Mouse (Mus musculus) embryonic fibroblast, embryonic 13.5 days (primary cell): ENCODE measurements around the gene Mtch1. TPM values are rescaled to one million over a fixed set of nuclear protein-coding genes. Genes with fewer than 3 reads are reported as not detected.
"Not testable (repeated sequence)": the region's sequence is repeated elsewhere in the genome, so short reads cannot be mapped to it uniquely, and the experiment has no call there.

Experiments
- H3K27ac ChIP-seq: 2 replicates; pipeline ENCODE4 v1.5.1; 2012; ENCODE audit warnings: low read length, control low read depth, inconsistent platforms; ENCODE audit not compliant: insufficient read depth
- H3K4me1 ChIP-seq: 2 replicates; pipeline ENCODE4 v1.6.1; 2011; ENCODE audit warnings: low read length; ENCODE audit not compliant: control insufficient read depth, insufficient read depth
- H3K4me3 ChIP-seq: 2 replicates; pipeline ENCODE4 v1.5.1; 2011; ENCODE audit warnings: mild to moderate bottlenecking, control low read depth, low read length; ENCODE audit not compliant: insufficient read depth
- CTCF ChIP-seq: IDR thresholded peaks from 2 replicates; pipeline ENCODE4 v1.5.1; 2011; ENCODE audit warnings: mild to moderate bottlenecking, control low read depth, low read length, moderate library complexity, borderline replicate concordance; ENCODE audit not compliant: insufficient read depth
- POLR2A ChIP-seq: IDR thresholded peaks from 2 replicates; pipeline ENCODE4 v1.6.1; 2011; ENCODE audit warnings: low read depth, mild to moderate bottlenecking, control low read depth, low read length, moderate library complexity
- polyA plus RNA-seq: library from polyadenylated mRNA; stranded (reverse); fragments of >200 nt; gene quantifications from 2 replicates; pipeline ENCODE4 v1.2.4, GENCODE M21; 2011; ENCODE audit warnings: low read depth; ENCODE audit not compliant: missing spikeins, insufficient read length

The Mtch1 gene
- polyA plus RNA-seq, 1 experiment, result 366 TPM

- no peak overlapping the region for H3K4me3 ChIP-seq
Measured at GRCm38 (mm10) chr17:29363109-29363508, 15.4 kb upstream of the Mtch1 start.

GRCm38 (mm10) chr17:29361982-29362691 is 14.4 kb upstream of the Mtch1 start:
- TF ChIP-seq CTCF, result no peak
- TF ChIP-seq POLR2A, result no peak
- Histone ChIP-seq H3K27ac (no peak overlapping the region), H3K4me1 (no peaks in the 10 kb centered on the region), H3K4me3 (no peak overlapping the region)

More at GRCm38 (mm10) chr17:29363109-29363508, 15.4 kb upstream of the Mtch1 start:
- Histone ChIP-seq H3K4me1 (no peaks in the 10 kb centered on the region), H3K27ac (no peak overlapping the region)
- TF ChIP-seq CTCF, result no peak
- TF ChIP-seq POLR2A, result no peak

DNA sequence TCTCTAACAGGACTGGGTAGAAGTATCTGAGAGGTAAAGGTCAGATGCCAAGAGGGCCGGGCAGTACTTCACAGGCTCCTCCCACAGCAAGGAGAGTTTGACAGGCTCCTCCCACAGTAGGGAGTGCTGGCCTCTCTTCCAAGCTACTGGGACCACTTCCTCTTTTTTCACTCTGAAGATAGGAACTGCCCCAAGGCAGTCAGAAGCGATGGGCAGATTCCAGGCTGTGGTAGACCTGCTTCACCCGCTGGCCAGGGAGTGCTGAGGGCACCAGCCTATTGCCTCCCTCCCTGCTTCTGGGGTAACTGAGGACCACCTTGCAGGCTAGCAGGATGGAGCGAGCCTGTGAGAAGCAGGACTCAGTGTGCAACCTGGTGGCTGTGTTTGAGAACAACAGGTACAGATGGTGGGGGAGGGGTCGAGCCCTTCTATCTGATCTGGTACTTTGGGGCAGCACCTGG is 13.1 kb upstream of the Mtch1 start, which contains the start of gene Fgd2:
TSS of gene Fgd2 (plus strand) at position 154 of the 461 bp plus-strand sequence.
- Histone ChIP-seq H3K4me3 (no peak within 1 kb of the TSS), H3K4me1 (no peaks in the 10 kb centered on the region), H3K27ac (no peak within 1 kb of the TSS)
- TF ChIP-seq CTCF (no peak; the same call in 1 of the 2 replicates), POLR2A (no peak)

- no peak overlapping the region for H3K4me3 ChIP-seq
- H3K27ac ChIP-seq, result no peak overlapping the region
- no peaks in the 10 kb centered on the region for H3K4me1 ChIP-seq
- TF ChIP-seq POLR2A, result no peak
- no peak for TF ChIP-seq CTCF
Measured at GRCm38 (mm10) chr17:29358928-29359327, 11.2 kb upstream of the Mtch1 start.

- Histone ChIP-seq H3K4me1 (no peaks in the 10 kb centered on the region), H3K27ac (no peak overlapping the region), H3K4me3 (no peak overlapping the region)
- TF ChIP-seq POLR2A (no peak), CTCF (no peak)
Measured at GRCm38 (mm10) chr17:29356882-29357281, 9.1 kb upstream of the Mtch1 start.

DNA sequence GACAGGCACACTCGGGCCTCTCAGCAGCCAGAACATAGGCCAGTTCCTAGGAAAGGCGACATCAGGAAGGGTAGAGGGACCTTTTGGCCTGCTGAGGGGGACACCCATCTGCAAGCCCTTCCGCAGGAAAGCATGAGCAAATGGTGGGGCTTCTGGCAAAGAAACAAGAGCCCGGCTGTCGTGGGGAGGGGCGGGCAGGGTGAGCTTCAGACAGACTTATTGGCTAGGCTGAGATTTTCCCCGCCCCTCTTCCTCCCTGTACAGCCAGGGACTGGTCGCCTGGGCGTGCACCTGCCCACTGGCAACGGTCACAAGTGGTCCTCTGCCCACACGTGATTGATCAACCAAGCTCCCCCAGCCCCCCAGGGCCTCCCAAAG is 8.7 kb upstream of the Mtch1 start:
- Histone ChIP-seq H3K27ac (no peak overlapping the region), H3K4me1 (no peaks in the 10 kb centered on the region), H3K4me3 (no peak overlapping the region)
- TF ChIP-seq CTCF (no peak), POLR2A (no peak)

DNA sequence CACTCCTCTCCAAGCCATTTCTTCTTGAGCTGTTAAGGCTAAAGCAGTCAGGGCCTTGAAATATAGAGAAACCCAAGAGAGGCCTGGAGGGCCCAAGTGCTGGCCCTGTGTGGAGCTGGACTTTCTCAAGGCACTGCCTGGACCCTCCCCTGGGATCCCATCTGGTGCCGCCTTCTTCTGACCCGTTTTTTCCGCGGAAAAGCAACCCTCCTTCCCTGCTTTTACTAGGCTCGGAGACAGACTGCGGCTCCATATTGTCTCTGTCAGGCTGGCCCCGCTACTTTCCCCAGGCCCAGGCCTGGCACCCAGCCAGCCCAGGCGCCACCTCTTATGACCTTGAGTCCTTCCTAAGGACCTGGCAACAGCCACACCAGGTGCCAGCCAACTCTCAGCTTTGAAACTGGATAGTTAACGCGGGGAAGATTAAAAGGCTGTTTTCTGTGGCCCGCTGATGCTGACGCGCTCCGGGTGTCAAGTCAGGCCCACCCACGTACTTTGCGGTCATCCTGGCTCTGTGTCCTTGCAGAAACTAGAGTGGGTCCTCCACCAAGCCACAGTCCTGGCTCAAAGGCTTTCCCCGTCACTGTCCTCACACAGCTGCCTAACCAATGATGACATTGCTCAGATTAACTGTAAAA is 8.2 kb upstream of the Mtch1 start:
- Histone ChIP-seq H3K4me1 (no peaks in the 10 kb centered on the region), H3K27ac (no peak overlapping the region), H3K4me3 (no peak overlapping the region)
- TF ChIP-seq CTCF (no peak), POLR2A (no peak)

DNA sequence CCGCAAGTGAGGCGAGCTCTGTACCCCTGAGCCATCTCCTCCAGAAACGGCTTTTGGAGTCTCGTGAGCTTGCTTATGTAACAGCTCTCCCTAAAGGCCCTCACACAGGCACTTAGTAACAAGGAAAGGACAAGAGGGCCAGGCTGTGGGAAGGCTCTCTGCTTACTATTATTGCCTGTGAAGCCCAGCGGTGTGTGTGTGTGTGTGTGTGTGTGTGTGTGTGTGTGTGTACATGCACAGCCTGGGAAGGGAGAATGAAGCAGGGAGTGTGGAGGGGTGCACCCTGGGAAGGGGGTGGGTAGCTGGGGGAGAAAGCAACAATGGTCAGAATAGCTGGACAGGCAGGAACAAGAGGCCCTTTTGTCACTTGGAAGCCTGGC is 7.7 kb upstream of the Mtch1 start:
- Histone ChIP-seq H3K27ac (no peak overlapping the region), H3K4me1 (no peaks in the 10 kb centered on the region), H3K4me3 (no peak overlapping the region)
- no peak for TF ChIP-seq POLR2A

DNA sequence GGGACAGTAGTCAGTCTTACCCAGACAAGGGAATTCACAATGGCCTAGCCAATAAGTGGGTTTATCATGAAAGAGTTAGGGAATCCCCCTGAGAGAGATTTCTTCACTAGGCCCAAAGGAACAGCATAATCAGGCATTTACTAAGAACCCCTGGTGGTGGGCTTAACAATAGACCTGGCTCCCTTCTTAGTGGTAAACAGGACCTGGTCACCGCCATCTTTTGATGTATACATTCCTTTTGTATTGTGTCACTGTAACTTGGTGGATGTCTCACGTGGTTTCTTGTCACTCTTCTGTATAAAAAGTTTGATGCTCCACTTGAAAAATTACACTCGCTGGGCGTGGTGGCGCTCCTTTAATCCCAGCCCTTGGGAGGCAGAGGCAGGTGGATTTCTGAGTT is 3.3 kb upstream of the Mtch1 start:
- not testable (repeated sequence) for H3K27ac ChIP-seq, H3K4me1 ChIP-seq, H3K4me3 ChIP-seq

GRCm38 (mm10) chr17:29348996-29349395 is 1.3 kb upstream of the Mtch1 start:
- Histone ChIP-seq H3K4me1 (peaks cover 4% of the 10 kb centered on the region; the same call in 1 of the 2 replicates), H3K27ac (no peak overlapping the region), H3K4me3 (no peak overlapping the region)
- no peak for TF ChIP-seq POLR2A
- no peak for TF ChIP-seq CTCF
